Mouse (Mus musculus): ENCODE data around the gene Il1r2.

DNA sequence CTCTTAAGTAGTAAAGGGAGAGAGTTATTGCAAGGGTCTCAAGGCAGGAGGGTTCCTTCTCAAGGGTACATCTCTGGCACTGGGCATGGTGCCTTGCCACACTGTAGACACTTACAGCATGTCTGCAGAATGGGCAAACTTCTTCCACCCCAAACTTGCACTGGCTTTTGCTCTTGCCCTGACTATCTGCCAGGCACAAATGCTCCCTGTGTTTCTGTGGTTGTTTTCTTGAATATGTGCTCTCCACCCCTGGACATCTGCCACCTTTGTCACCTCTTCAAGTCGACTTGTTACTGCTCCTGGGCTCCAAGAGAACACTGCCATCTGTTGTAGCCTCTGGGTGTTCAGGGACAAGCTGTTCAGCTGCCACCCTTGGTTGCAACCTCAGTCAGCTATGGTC lies 57.8 kb downstream of the Il1r2 start:
- TF ChIP-seq CTCF (IDR thresholded peaks at IDR 0.05; ENCODE audit: extremely low read depth, insufficient read length, insufficient replicate concordance, low read depth, low read length) (no peak), POLR2A (IDR thresholded peaks at IDR 0.05; ENCODE audit: low read depth, low read length) (no peak)
